Mouse (Mus musculus) layer of hippocampus, postnatal 10 days (tissue): ENCODE results near the gene Gabrb1. TPM values are rescaled to one million over a fixed set of nuclear protein-coding genes. Genes with fewer than 3 reads are reported as not detected.
A peak's percentile ranks its signal among the peaks of the same experiment; 100 is the strongest.

Experiments used
- DNase-seq, 2 experiments: peaks; one replicate each; pipeline ENCODE4 v3.0.0; 2021; ENCODE audit warnings: low spot score in 2 of 2
- total RNA-seq, 2 experiments: library from RNA; stranded (reverse); gene quantifications; 2 replicates each; pipeline ENCODE4 v1.2.3; 2021

The Gabrb1 gene
- total RNA-seq, 2 experiments from 2014 or later, result 99.4 to 104 TPM

DNA sequence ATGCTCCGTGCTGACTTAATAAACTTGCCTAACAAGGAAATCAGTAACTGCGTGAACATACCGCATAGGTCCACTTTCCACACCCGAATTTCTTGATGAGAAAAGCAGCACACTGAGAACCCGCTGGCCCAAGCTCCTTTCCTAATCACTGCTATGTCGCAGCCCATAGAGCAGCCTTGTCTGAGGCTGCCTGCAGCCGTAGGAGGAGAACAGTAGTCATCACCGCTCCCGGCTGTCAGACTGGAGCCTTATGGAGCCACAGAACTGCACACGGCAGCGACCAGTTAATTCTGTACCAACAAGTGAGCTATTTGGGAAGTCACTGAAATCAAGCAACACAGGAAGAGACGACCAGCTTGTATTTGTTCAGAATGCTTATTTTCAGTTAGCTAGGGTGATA, 500.8 kb downstream of the Gabrb1 start:
- DNase-seq, result no peak

DNA sequence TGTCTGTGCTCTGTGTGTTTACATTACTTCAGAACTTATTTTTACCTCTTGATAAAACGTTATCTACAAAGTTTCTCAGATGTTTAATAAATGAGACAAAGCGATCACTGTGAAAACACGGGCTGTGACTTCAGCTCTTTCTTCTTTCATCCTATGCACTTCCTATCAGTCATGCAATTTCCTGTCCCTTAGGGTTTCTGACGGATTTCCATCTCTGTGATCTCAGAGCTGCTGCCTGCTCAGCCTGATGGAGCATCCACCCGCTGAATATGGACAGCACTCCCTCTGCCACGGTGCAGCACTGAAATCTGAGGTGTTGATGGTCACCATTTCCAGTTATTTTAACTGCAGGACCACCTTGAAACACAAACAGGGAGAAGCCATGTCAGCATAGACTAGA, 501.6 kb downstream of the Gabrb1 start:
- no peak for DNase-seq

DNA sequence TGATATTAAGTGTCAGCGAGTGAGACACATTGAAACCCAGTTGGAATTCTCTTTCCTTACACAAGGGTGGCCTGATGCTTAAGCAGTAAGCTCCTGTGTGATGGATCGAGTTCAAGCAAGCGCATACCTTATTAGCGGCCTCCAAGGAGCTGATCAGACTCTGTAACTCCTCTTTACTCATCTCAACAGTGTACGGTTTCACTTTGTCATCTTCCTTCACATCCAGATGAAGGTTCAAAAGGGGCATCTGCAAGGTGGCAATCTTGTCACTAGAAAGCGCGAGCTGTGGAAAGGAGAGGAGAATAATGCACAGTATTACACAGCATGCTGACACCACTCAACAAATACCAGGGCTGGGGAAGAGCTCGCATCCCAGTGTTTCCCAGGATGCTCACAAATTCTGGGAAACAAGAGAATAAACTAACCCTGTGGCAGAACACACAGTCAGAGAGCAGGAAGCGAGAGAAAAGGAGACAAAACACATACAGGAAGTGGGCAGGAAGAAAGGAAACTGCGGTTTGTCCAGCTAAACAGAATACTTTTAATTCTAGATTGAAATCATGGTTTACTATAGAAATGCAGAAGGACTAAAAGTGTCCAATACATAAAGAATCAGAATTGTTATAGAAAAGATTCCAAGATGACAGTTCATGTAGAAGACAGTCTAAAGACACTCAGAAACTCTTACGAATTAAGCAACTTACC, 503.0 kb downstream of the Gabrb1 start:
- no peak for DNase-seq

DNA sequence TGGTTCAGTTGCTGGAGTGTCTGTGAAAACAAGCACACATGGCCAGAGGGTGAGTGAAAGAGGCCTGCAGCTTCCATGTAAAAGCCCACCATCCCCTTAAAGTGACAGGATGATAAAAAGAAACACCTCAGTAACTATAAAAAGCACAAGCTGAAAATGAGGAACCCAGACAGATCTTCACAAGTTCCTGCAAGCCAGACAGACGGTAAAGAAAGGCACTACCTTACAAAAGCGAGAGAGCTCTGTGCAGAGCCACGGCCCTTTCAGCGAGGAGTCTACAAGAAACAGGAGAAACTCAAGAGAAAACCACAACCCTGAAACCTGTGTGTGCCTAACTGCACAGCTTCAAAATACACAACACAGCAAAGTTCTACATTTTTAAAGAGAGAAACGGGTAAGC, 504.9 kb downstream of the Gabrb1 start:
- no peak for DNase-seq

DNA sequence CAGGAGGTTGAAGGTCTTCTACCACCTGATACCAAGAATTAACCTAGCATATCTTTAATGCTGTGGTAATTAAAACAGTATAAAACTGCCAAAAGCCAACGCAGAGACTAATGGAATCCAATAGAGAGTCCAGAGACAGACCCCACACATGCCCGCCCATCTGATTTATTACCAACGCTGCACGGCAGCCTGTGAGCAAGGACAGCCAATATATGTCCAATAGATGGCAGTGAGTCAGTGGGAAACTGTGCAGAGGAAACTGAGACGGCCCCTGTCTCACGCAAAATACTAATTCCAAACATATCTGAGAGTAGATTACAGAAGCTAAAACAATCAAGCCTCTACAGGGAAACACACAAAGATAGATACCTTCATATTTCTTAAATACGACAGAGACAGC, 506.5 kb downstream of the Gabrb1 start:
- no peak for DNase-seq

DNA sequence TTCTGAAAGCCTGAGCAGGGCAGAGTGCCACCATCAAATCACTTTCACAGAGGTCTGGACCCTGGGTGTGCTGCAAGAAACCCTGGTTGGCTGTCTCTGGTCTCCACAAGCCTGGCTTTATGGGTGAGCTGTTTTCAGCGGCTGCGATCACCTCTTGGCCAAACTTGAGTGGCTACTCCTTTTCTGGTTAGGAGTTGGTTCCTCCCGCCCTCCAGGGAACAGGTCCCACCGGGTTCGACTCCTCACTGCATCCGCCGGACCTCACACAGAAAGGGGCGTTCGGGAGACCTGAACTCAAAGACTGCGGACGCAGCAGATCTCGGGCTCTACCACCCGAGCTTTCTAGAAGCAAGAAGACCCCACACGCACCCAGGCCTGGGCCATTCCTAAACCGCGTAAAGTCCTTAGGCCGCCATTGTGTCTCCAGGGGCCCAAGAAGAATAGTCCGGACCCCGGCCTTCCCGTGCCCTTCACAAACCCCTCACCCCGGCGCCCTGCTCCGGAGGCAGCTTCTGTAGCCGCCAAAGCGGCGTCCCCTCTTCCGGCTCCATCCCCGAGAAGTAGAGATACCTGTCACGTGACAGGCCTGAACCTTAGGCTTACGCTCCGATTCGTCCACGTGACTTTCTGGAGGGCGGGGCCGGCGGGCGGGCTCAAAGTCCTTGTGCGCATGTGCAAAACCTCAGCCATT, 509.8 kb downstream of the Gabrb1 start, which contains the start of gene Commd8:
Gene Commd8 (minus strand): TSS at position 596 of the 691 bp plus-strand sequence.
- DNase-seq, result peak; percentile 96 to 97

DNA sequence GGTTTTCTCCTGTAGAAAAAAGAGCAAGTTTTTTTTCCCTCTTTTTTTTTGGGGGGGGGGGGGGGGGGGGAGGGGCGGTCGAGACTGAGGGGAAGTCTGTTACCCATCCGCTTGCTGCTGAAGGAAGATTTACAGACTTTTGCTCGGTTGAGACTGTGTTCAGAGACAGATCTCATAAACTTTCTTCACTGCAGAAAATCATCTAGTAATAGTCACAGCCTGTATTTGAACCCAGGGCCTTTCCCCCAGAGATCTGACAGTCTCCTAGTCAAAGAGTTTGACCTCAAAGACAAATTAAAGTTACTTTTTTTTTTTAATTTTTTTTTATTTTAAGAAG, 510.3 kb downstream of the Gabrb1 start:
- no peak for DNase-seq

DNA sequence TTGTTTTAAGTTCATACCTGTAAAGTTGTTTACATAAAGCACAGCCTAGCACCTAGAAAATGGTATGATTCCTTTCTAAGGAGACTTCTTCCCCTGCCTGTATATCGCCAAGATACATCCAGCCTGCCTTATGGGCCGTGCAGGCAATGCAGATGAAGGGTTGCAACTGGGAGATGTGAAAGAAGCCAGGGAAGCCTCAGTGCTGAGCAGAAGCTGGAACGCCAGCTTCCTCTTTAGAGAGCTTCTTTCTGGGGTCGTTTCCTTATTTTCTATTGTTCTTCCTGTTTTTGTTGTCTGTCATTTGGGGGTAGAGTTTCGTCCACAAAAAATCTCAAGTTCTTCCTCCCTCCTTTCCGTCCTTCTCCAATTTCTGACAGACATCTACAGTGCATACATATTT, 512.2 kb downstream of the Gabrb1 start:
- no peak for DNase-seq

DNA sequence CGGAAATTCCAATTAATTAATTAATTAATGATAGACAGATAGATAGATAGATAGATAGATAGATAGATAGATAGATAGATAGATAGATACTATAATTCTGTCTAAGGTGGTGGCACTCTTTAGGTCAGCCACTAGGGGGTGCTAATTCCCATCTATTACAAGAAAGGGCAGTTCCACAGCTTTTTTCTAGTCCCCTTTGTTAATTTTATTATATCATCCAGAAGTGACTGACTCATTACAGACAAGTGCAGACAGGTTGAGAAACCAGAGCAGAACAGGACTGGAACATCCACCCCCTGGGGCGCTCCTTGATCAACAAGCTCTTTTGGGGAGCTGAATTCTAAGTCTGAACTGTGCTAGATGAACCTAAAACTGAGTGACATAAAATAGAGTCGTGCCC, 514.8 kb downstream of the Gabrb1 start:
- peak; percentile 27 to 52 for DNase-seq

DNA sequence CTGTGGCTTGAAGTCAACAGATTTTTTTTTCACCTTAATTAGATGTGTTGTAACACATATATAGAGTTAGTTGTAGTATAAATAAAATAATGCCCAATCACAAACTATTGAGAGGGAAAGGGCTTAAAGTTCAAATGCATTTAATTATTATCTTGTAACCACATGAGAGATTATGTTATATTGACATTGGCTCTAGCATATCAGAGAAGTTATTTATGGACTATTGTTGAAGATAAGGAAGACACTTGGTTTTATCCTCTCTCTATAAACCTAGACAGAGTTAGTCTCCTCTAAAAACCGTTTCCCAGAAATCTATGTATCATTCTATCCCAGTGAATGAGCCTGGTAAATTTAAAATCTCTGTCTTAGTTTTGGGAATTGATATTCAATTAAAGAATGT, 515.6 kb downstream of the Gabrb1 start:
- no peak for DNase-seq

DNA sequence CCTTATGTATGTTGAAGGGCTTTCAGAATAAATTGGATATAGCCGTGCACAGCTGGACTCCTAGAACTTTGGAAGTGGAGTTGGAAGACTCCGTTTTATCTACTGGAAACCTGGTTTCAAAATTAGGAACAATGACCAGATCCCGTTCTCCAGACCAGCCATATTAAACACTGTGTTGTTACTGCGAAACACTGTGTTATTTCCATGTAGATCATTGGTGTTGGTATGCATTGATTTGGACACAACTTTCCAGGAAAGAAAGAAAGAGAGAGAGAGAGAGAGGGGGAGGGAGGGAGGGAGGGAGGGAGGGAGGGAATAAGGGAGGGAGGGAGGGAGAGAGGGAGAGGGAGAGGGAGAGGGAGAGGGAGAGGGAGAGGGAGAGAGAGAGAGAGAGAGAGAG, 517.1 kb downstream of the Gabrb1 start:
- DNase-seq, result no peak

DNA sequence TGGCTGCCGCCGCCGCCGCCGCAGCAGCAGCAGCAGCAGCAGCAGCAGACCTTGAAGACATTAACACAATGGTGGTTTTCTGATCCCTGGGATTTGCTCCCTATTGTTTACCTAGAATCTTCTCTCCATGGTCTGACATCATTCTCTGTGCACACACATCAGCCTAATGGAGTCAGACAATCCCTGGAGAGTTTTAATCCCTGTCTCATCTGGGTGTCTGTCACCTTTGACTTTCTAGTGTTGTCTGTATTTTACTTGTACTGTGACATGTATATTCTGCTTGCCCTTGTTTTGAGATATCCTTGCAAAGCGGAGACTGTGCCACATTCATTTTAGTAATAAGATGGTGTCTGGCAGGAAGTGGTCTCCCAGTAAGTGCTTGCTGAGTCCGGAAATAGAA, 517.6 kb downstream of the Gabrb1 start:
- no peak for DNase-seq

DNA sequence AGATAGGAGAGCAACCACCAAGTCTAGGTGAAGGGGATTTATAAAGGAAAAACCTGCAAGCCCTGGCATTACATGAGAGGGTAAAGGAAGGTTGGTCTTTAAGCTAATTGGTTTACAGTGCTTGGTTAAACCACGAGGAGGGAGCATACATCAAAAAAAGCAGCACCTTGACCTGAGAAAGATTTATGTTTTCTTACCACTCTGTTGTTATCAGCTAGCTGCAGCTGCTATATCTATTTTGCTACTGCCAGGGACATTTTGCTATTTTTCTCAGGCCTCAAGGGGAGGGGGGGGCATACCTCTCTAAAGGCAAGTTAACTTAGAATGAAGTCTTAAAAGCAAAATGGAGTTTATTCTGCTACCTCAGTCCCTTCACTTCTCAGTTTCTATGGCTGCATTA, 523.3 kb downstream of the Gabrb1 start:
- DNase-seq, result no peak

DNA sequence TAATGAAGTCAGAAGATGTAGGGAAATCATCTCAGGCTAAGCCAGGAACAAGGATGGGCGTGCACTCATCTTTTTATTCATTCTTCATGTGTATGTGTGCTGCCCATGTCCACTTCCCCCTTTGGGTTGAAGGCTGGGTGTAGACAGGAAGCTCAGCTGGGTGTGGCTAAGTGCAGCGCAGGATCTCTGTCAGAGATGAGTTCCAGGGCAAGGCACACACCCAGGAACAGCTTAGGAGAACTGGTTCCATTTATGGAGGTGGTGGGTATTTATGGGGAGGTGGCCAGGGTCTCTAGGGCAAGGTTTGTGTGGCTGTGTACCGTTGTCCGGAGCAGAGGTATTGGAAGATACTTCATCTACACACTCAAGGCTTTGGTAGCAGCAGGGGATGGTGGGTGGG, 524.9 kb downstream of the Gabrb1 start:
- DNase-seq, result no peak

DNA sequence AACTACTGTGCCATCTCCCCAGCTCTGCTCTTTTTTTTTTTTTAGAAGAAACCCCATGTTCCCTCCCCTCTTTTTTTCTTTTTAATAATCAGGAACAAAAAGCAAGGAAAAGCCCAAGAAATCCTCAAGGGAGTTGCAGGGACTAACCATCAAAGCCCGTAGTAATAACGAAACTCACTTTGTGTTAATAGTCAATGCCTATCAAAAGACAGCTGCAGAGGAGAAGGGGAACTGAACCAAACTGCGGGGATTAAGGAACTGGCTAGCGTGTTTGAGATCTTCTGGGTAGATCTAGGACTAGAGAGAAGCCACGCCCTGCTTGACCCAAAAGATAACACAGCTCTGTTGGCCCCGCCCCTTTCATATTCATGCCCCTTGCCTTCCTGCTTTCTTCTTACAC, 526.0 kb downstream of the Gabrb1 start:
- DNase-seq, result no peak

DNA sequence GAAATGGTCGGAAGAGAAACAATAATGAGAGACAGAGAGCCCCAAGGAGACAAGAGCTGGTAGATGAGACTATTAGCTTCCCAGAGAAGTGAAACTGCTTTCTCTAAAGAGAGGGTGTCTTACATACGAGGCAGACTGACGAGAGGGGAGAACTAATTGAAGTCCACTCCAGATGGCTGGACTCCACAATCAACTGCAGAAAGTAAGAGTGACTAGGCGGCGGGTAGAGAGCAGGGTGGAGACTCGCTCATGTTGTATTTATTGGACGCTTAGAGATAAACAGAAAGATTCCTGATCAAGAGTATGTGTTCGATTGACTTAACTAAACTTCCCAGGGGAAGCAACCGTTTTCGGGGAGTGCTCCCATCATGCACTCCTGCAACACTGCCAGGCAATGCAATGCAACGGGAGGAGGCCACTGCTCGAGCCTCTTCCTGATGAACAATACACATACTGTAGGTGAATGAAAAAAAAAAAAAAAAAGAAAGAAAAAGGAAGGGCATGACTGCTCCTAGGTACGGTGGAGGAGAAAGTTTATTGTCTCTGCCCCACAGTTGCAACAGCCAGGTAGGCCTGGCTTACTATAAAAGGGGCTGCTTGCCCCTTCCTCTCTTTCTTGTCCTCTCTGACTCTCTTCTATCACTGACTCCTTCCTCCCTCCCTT, 526.7 kb downstream of the Gabrb1 start:
- no peak for DNase-seq

DNA sequence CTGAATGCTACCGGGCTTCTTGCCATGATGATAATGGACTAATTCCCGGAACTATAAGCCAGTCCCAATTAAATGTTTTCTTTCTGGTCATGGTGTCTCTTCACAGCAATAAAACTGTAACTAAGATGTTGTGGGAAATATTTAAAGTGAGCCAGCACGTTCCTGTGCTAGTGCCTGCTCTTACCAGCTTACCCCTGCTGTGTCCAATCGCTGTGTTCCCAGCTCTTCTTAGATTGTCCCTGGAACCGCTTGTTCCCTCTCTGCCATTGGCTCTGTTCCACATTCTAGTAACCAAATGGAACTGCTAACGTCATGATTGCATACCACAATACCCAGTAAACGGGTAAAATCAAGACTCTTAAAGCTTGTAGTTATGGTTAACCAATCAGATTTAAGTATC, 533.2 kb downstream of the Gabrb1 start:
- DNase-seq, result no peak

DNA sequence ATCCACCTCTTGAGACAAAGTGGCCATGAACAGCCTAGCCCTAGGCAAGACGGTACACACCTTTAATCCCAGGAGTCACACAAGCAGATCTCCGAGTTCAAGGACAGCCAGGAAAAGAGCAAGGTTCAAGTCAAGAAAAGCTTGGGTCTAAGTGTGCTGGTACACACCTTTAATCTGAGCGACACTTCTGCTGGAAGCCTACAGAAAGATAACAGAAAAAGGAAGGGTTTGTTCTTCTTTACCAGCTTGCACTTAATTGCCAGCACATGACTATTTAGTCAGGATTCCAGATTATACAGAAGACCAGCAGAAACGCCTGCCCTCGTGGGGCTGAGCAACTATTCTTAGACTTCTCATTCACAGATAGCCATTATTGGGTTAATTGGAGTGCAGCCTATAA, 534.0 kb downstream of the Gabrb1 start:
- DNase-seq, result no peak

DNA sequence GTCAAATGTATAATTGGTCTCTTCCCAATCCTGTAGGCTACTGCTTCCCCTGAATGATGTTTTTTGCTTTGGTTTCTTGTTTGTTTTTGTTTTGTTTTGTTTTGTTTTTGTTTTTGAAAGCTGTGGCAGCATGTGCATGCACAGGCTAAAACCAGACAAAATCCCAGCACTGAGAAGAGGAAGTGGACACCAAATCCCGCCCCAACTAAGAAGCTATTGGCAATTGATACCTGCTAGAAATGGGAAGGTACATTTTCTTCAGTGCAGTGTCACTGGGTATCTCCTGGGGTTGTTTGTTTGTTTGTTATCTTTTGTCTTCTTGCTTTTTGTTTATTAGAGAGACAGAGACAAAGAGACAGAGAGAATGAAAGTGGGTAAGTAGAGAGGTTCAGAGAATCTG, 537.5 kb downstream of the Gabrb1 start:
- no peak for DNase-seq
